8 mouse cellular contexts compared by ENCODE assay signal in the genomic region with DNA sequence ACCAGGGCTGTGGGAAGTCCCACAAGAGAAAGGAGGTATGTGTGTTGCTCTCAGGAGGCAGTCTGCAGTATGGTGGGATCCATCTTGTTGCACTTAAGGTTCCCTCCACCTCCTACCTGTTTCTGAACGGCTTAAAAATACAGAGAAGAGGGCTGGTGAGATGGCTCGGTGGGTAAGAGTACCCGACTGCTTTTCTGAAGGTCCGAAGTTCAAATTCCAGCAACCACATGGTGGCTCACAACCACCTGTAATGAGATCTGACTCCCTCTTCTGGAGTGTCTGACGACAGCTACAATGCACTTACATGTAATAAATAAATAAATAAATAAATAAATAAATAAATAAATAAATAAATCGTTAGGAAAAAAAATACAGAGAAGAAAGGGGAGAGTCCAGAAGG.
DNase-seq lines count a peak whose midpoint lies in the region; ATAC-seq and TF ChIP-seq lines count a peak whose summit lies in the region.
"Not testable (repeated sequence)": the region's sequence is repeated elsewhere in the genome, so short reads cannot be mapped to it uniquely, and the experiment has no call there.

No protein-coding gene starts in this region.

- 43% methylated on average over 6 of the region's 6 CpGs for WGBS in kidney, adult 2 months
- 72% methylated on average over 6 of the region's 6 CpGs for WGBS in kidney, embryonic 15.5 days
- WGBS in kidney, postnatal 0 days = 64% methylated on average over 6 of the region's 6 CpGs
- 45% methylated on average over 6 of the region's 6 CpGs for WGBS in liver, adult 2 months
- 88% methylated on average over 6 of the region's 6 CpGs for WGBS in midbrain, embryonic 10.5 days
- 87% methylated on average over 6 of the region's 6 CpGs for WGBS in olfactory bulb, adult 2 months

- not testable (repeated sequence) for H3K9ac ChIP-seq in kidney, embryonic 15.5 days; kidney, postnatal 0 days (ENCODE audit: low read depth, low read length); liver, adult 2 months (ENCODE audit: low read depth, low read length)

- intact Hi-C loops in gastrocnemius, adult 2 months (cut with DNase I) = not testable (repeated sequence)

- not testable (repeated sequence) for H3K9me3 ChIP-seq in kidney, embryonic 15.5 days (replicated peaks); kidney, postnatal 0 days (replicated peaks; ENCODE audit: low read length); midbrain, embryonic 10.5 days (replicated peaks)

- not testable (repeated sequence) for ATAC-seq in kidney, embryonic 15.5 days (replicated peaks; ENCODE audit: low FRiP score); kidney, postnatal 0 days (replicated peaks; ENCODE audit: low FRiP score, low read depth)

- not testable (repeated sequence) for H3K79me2 ChIP-seq in liver, adult 2 months (ENCODE audit: control insufficient read depth, insufficient read depth, low read length)

- not testable (repeated sequence) for H3K4me3 ChIP-seq in brown adipose tissue, adult 24 weeks (ENCODE audit: insufficient read depth, low read depth, low read length); gastrocnemius, adult 2 months; kidney, adult 2 months (ENCODE audit: insufficient read depth, low read depth, low read length); kidney, embryonic 15.5 days (replicated peaks); kidney, postnatal 0 days (replicated peaks; ENCODE audit: low read depth, low read length); liver, adult 2 months (ENCODE audit: insufficient read depth, low read depth, low read length); midbrain, embryonic 10.5 days; olfactory bulb, adult 2 months (ENCODE audit: insufficient read depth, low read depth, low read length)

- not testable (repeated sequence) for H3K4me2 ChIP-seq in kidney, embryonic 15.5 days; kidney, postnatal 0 days (ENCODE audit: low read length)

- not testable (repeated sequence) for H3K27me3 ChIP-seq in kidney, adult 2 months (replicated peaks; ENCODE audit: control insufficient read depth, insufficient read depth, low read length); kidney, embryonic 15.5 days; kidney, postnatal 0 days (ENCODE audit: insufficient read depth, low read length); liver, adult 2 months (ENCODE audit: control insufficient read depth, insufficient read depth, low read length); midbrain, embryonic 10.5 days (ENCODE audit: low read depth, poor library complexity, severe bottlenecking)

- peak overlapping the region; percentile 48 for H3K27ac ChIP-seq in brown adipose tissue, adult 24 weeks (replicated peaks; ENCODE audit: low read depth, low read length)
- peak overlapping the region; percentile 87 for H3K27ac ChIP-seq in gastrocnemius, adult 2 months
- H3K27ac ChIP-seq in kidney, adult 2 months (ENCODE audit: insufficient read depth, low read depth, low read length) = peak overlapping the region; percentile 61
- peak overlapping the region; percentile 29; the same call in 1 of the 2 replicates for H3K27ac ChIP-seq in kidney, embryonic 15.5 days
- H3K27ac ChIP-seq in kidney, postnatal 0 days = peak overlapping the region; percentile 34; the same call in 1 of the 2 replicates
- H3K27ac ChIP-seq in liver, adult 2 months (replicated peaks; ENCODE audit: insufficient read depth, low read depth, low read length) = peak overlapping the region; percentile 1; the same call in 1 of the 2 replicates
- H3K27ac ChIP-seq in midbrain, embryonic 10.5 days (replicated peaks) = 0 out of 2 replicates have a peak overlapping the region, but pooled peaks have one; percentile 6
- 0 out of 2 replicates have a peak overlapping the region, but pooled peaks have one; percentile 9 for H3K27ac ChIP-seq in olfactory bulb, adult 2 months (ENCODE audit: insufficient read depth, low read depth, low read length)

- DNase-seq in gastrocnemius, adult 2 months; kidney, postnatal 0 days (ENCODE audit: low spot score); midbrain, embryonic 10.5 days (ENCODE audit: low spot score): not testable (repeated sequence)
- peak; percentile 61 for DNase-seq in kidney, adult 2 months
- peak; percentile 25 for DNase-seq in liver, adult 2 months (ENCODE audit: extremely low read depth, low read depth, low spot score)

- TF ChIP-seq CTCF in gastrocnemius, adult 2 months (IDR thresholded peaks at IDR 0.05); kidney, adult 2 months (conservative IDR thresholded peaks at IDR 0.05; ENCODE audit: insufficient read depth, insufficient read length, low read depth, low read length); liver, adult 2 months (IDR thresholded peaks at IDR 0.05; ENCODE audit: low read depth, low read length); olfactory bulb, adult 2 months (IDR thresholded peaks at IDR 0.05; ENCODE audit: insufficient read depth, low read depth, low read length): not testable (repeated sequence)
- 0 out of 2 replicates have a peak, but pooled peaks have one; percentile 12 for TF ChIP-seq CTCF in kidney, postnatal 0 days (IDR thresholded peaks at IDR 0.05; ENCODE audit: low read depth)

- not testable (repeated sequence) for TF ChIP-seq POLR2A in kidney, adult 2 months (IDR thresholded peaks at IDR 0.05; ENCODE audit: low read depth, low read length); liver, adult 2 months (IDR thresholded peaks at IDR 0.05; ENCODE audit: extremely low read depth, insufficient read depth, low read length); olfactory bulb, adult 2 months (IDR thresholded peaks at IDR 0.05; ENCODE audit: insufficient read depth, low read depth, low read length)

- peaks cover 40% of the 10 kb centered on the region for H3K4me1 ChIP-seq in brown adipose tissue, adult 24 weeks (ENCODE audit: control insufficient read depth, insufficient read depth, insufficient read length, low read length)
- H3K4me1 ChIP-seq in kidney, adult 2 months (ENCODE audit: control insufficient read depth, insufficient read depth, low read length) = peaks cover 32% of the 10 kb centered on the region
- peaks cover 35% of the 10 kb centered on the region for H3K4me1 ChIP-seq in kidney, embryonic 15.5 days
- peaks cover 24% of the 10 kb centered on the region for H3K4me1 ChIP-seq in kidney, postnatal 0 days (replicated peaks; ENCODE audit: insufficient read depth, low read length)
- H3K4me1 ChIP-seq in liver, adult 2 months (ENCODE audit: control insufficient read depth, insufficient read depth, low read length) = peaks cover 42% of the 10 kb centered on the region
- peaks cover 18% of the 10 kb centered on the region for H3K4me1 ChIP-seq in midbrain, embryonic 10.5 days
- H3K4me1 ChIP-seq in olfactory bulb, adult 2 months (ENCODE audit: control insufficient read depth, insufficient read depth, low read length) = peaks cover 20% of the 10 kb centered on the region

- H3K36me3 ChIP-seq in kidney, adult 2 months (ENCODE audit: control insufficient read depth, insufficient read depth, low read length); liver, adult 2 months (ENCODE audit: control insufficient read depth, insufficient read depth, low read length): not testable (repeated sequence)
- peaks cover 31% of the 10 kb centered on the region for H3K36me3 ChIP-seq in kidney, embryonic 15.5 days
- H3K36me3 ChIP-seq in kidney, postnatal 0 days (ENCODE audit: insufficient read depth, low read length) = 0 out of 2 replicates have a peak, but pooled peaks cover 13% of the 10 kb centered on the region
- H3K36me3 ChIP-seq in midbrain, embryonic 10.5 days = peaks cover 24% of the 10 kb centered on the region

Comparison
In these comparisons a context has a peak if more than half of its experiments do, and no peak if none do; other contexts are left out.
1. H3K27ac ChIP-seq: peak in every context shown above with its lines; median percentile 87 in gastrocnemius, adult 2 months; 61 in kidney, adult 2 months; 48 in brown adipose tissue, adult 24 weeks; 34 in kidney, postnatal 0 days; 29 in kidney, embryonic 15.5 days; 9 in olfactory bulb, adult 2 months; 6 in midbrain, embryonic 10.5 days; 1 in liver, adult 2 months.